Mouse (Mus musculus) E14TG2a.4 (cell line): ENCODE measurements around the gene Nedd9.

Experiments
- CTCF ChIP-seq: conservative IDR thresholded peaks from 2 replicates; pipeline ENCODE4 v1.5.1; 2014; ENCODE audit warnings: low read length
- NANOG ChIP-seq: IDR thresholded peaks from 2 replicates; pipeline ENCODE4 v1.6.1; 2014; ENCODE audit warnings: borderline replicate concordance, low read length, mixed read lengths

DNA sequence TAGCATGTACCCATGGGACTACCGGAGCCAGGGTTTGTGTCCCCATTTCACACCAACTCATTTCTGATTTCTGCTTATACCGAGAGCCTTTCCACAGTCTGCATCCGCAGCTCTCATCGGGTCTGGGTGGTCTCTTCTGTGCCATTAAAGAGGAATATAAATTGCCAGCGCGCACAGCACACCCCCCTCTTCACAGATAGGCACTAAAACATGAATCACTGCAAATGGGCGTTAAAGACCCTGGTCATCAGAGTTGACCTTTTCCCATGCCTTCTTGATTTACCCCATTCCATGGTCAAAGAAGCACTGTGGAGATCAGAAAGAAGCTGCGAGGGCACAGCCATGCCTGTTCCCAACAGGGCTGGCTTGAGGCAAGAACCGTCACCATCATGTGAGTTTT, 109.3 kb downstream of the Nedd9 start:
- no peak for TF ChIP-seq CTCF
- no peak for TF ChIP-seq NANOG
